Mouse (Mus musculus): ENCODE measurements around the gene Peli1. TPM values are rescaled to one million over a fixed set of nuclear protein-coding genes. Genes with fewer than 3 reads are reported as not detected.
"Not testable (repeated sequence)": the region's sequence is repeated elsewhere in the genome, so short reads cannot be mapped to it uniquely, and the experiment has no call there.

Peli1 gene
- polyA plus RNA-seq, 1 experiment from 2014 or later, result 44.8 TPM

DNA sequence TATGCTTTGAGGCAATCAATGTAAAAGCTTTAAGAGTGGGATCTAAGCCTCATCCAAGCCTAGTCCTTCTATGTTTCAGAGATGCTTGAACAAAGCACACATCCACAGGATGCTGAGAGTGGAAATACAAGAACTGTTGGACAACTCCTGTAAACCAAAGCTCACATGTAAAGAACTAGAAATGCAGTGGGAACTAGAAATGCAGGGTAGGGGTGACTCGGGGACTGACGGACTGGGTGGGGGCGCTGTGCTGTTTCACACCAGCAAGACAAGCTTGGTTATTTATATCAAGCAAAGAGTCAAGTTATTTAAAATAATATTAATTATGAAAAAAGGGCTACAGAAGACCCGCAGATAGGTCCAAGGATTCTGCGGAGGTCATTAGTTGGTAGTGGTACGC, 82.8 kb downstream of the Peli1 start:
- Histone ChIP-seq H3K27ac (ENCODE audit: low read length) (peak overlapping the region; percentile 64; the same call in 1 of the 2 replicates), H3K9me3 (ENCODE audit: low read length) (no peaks in the 10 kb centered on the region), H3K36me3 (ENCODE audit: insufficient read depth, low read length) (no peaks in the 10 kb centered on the region), H3K4me3 (ENCODE audit: low read depth, low read length) (no peak overlapping the region), H3K9ac (replicated peaks; ENCODE audit: low read depth) (no peak overlapping the region), H3K27me3 (replicated peaks; ENCODE audit: insufficient read depth, low read length) (no peaks in the 10 kb centered on the region), H3K4me1 (ENCODE audit: insufficient read depth, low read depth, low read length) (peaks cover 7% of the 10 kb centered on the region; the same call in 1 of the 2 replicates), H3K4me2 (replicated peaks; ENCODE audit: low read depth, low read length) (no peak overlapping the region)
- no peak for ATAC-seq
- DNase-seq (ENCODE audit: low spot score), result no peak
- 66% methylated on average over 6 of the region's 6 CpGs for WGBS
- no peak for TF ChIP-seq EP300 (IDR thresholded peaks at IDR 0.05)
- TF ChIP-seq CTCF (IDR thresholded peaks at IDR 0.05), result no peak

DNA sequence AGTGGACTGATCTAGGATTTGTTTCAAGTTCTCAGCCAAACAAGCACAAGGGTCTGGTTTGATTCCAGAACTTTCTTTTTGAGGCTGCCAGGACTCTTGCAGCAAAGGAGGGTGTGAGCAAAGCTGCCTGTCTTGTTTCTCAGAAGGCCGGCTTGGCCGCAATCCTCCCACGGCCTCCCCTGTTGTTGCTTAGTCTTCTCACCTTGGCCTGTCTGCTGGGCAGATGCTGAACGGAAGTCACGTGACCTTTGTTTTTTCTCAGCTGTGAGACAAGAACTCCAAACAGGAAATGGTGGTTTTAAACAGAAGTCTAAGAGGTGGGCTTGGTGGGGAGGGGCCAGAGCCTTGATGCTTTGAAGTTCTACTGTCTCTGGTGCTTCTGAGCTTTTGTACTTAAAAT, 83.3 kb downstream of the Peli1 start:
- Histone ChIP-seq H3K27me3 (replicated peaks; ENCODE audit: insufficient read depth, low read length) (no peaks in the 10 kb centered on the region), H3K36me3 (ENCODE audit: insufficient read depth, low read length) (no peaks in the 10 kb centered on the region), H3K4me2 (replicated peaks; ENCODE audit: low read depth, low read length) (no peak overlapping the region), H3K9me3 (ENCODE audit: low read length) (no peaks in the 10 kb centered on the region), H3K4me3 (ENCODE audit: low read depth, low read length) (no peak overlapping the region), H3K27ac (ENCODE audit: low read length) (peak overlapping the region; percentile 64; the same call in 1 of the 2 replicates), H3K9ac (replicated peaks; ENCODE audit: low read depth) (no peak overlapping the region), H3K4me1 (ENCODE audit: insufficient read depth, low read depth, low read length) (peaks cover 7% of the 10 kb centered on the region; the same call in 1 of the 2 replicates)
- ATAC-seq (peak; percentile 90), DNase-seq (ENCODE audit: low spot score) (peak; percentile 88)
- TF ChIP-seq CTCF (IDR thresholded peaks at IDR 0.05), result no peak
- TF ChIP-seq EP300 (IDR thresholded peaks at IDR 0.05), result peak; percentile 84
- WGBS, result 14% methylated on average over 5 of the region's 5 CpGs

DNA sequence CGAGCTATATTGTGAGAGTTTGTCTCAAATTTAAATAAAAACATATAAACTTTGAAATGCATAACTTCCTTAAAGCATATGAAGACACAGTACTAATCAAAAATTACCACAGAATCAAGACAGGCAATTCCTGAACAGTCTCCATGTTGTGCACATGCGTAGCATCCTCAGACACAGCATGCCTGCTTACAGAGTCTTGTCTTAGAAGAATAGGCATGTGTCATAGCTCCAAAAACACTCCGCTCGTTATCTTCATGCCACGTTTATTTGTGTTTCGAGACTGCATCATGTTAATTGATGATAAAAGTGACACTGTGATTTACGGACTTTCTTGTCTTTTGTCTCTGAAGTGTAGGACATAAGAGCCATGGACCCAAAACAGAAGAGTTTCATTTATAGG, 84.0 kb downstream of the Peli1 start:
- H3K9ac ChIP-seq (replicated peaks; ENCODE audit: low read depth), result no peak overlapping the region
- 0 out of 2 replicates have a peak, but pooled peaks have one; percentile 32 for ATAC-seq
- no peak overlapping the region for H3K27ac ChIP-seq (ENCODE audit: low read length)
- H3K4me2 ChIP-seq (replicated peaks; ENCODE audit: low read depth, low read length), result no peak overlapping the region
- TF ChIP-seq CTCF (IDR thresholded peaks at IDR 0.05), result no peak
- H3K9me3 ChIP-seq (ENCODE audit: low read length), result no peaks in the 10 kb centered on the region
- DNase-seq (ENCODE audit: low spot score), result no peak
- 58% methylated on average over 7 of the region's 7 CpGs for whole genome bisulfite sequencing
- H3K4me1 ChIP-seq (ENCODE audit: insufficient read depth, low read depth, low read length), result peaks cover 7% of the 10 kb centered on the region; the same call in 1 of the 2 replicates
- no peaks in the 10 kb centered on the region for H3K36me3 ChIP-seq (ENCODE audit: insufficient read depth, low read length)
- H3K4me3 ChIP-seq (ENCODE audit: low read depth, low read length), result no peak overlapping the region
- H3K27me3 ChIP-seq (replicated peaks; ENCODE audit: insufficient read depth, low read length), result no peaks in the 10 kb centered on the region

DNA sequence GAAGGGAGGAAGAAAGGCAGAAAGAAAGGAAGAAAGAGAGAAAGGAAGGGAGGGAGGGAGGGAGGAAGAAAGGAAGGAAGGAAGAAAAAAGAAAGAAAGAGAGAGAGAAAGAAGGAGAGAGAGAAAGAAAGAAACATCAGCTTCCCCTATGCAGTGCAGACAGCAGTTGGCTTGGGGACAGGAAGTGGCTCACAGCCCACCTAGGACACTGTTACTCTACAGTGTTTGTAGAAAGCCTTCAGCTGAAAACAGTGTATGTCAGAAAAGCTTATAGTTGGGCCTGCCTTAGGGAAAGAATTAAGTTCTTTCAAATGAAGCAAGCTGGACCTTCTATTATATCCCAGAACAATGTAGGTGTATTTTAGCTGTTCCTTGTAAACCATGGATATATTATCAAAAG, 85.4 kb downstream of the Peli1 start:
- Histone ChIP-seq H3K27me3 (replicated peaks; ENCODE audit: insufficient read depth, low read length) (no peaks in the 10 kb centered on the region), H3K27ac (ENCODE audit: low read length) (no peak overlapping the region), H3K4me1 (ENCODE audit: insufficient read depth, low read depth, low read length) (peaks cover 7% of the 10 kb centered on the region; the same call in 1 of the 2 replicates), H3K9ac (replicated peaks; ENCODE audit: low read depth) (no peak overlapping the region), H3K4me3 (ENCODE audit: low read depth, low read length) (no peak overlapping the region), H3K36me3 (ENCODE audit: insufficient read depth, low read length) (no peaks in the 10 kb centered on the region), H3K9me3 (ENCODE audit: low read length) (no peaks in the 10 kb centered on the region), H3K4me2 (replicated peaks; ENCODE audit: low read depth, low read length) (no peak overlapping the region)
- no peak for TF ChIP-seq EP300 (IDR thresholded peaks at IDR 0.05)
- TF ChIP-seq CTCF (IDR thresholded peaks at IDR 0.05), result no peak
- ATAC-seq (no peak), DNase-seq (ENCODE audit: low spot score) (no peak)

DNA sequence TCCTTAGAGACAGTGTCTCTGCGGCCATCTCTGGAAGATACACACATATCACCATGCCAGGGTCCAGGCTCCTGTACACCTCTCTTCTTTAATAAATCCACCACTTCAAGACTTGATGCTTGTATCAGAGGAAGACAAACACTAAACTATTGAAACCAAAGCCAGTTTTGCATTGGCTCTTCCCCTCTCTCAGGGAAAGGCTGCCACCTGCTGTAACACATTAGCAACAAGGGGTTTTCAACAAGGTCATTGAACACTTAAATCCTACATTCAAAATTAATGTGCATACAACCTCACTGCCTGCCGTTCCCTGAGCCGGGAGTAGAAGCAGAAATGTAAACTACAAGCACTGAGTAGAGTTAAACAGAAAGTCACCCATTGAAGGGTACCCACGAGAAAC, 87.3 kb downstream of the Peli1 start:
- H3K9me3 ChIP-seq (ENCODE audit: low read length), result no peaks in the 10 kb centered on the region
- no peak overlapping the region for H3K9ac ChIP-seq (replicated peaks; ENCODE audit: low read depth)
- TF ChIP-seq EP300 (IDR thresholded peaks at IDR 0.05) (no peak), CTCF (IDR thresholded peaks at IDR 0.05) (peak; percentile 88)
- H3K27me3 ChIP-seq (replicated peaks; ENCODE audit: insufficient read depth, low read length), result no peaks in the 10 kb centered on the region
- no peaks in the 10 kb centered on the region for H3K36me3 ChIP-seq (ENCODE audit: insufficient read depth, low read length)
- H3K4me1 ChIP-seq (ENCODE audit: insufficient read depth, low read depth, low read length), result peaks cover 7% of the 10 kb centered on the region; the same call in 1 of the 2 replicates
- DNase-seq (ENCODE audit: low spot score) (peak; percentile 80), ATAC-seq (no peak)
- H3K27ac ChIP-seq (ENCODE audit: low read length), result no peak overlapping the region
- 16% methylated on average over 4 of the region's 4 CpGs for WGBS
- no peak overlapping the region for H3K4me2 ChIP-seq (replicated peaks; ENCODE audit: low read depth, low read length)
- H3K4me3 ChIP-seq (ENCODE audit: low read depth, low read length), result no peak overlapping the region

DNA sequence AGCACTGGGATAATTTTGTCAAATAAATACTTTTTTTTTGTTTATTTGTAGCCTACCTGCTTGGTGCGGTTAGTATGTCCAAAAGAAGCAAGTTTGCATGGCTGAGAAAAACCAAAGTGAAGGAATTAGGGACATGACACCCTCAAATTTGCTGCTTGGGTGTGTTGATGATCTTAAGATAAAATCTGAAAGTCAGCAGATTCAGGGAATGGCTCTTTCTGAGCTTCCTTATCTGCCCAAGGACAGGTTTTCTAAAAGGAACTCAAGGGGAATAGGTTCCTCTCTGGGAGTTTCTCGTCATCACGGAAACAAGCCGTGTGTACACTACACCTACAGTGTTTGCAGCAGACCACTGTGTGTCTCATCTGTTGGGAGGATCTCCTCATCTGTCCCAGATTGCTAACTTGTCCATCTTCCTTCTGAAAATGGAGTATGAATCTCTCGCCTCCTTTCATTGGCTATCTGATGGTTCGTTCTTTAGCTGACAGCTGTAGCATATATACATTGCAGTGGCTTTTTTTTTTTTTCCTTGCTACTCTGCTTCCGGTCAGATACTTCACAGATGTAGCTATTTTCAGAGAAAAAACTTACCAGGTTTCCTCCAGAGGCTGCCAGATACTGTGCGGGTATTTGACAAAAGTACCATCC, 88.0 kb downstream of the Peli1 start:
- no peak for TF ChIP-seq CTCF (IDR thresholded peaks at IDR 0.05)
- no peak for TF ChIP-seq EP300 (IDR thresholded peaks at IDR 0.05)
- H3K4me3 ChIP-seq (ENCODE audit: low read depth, low read length), result no peak overlapping the region
- WGBS, result 69% methylated on average over 8 of the region's 8 CpGs
- H3K9ac ChIP-seq (replicated peaks; ENCODE audit: low read depth), result no peak overlapping the region
- DNase-seq (ENCODE audit: low spot score) (no peak), ATAC-seq (no peak)
- H3K9me3 ChIP-seq (ENCODE audit: low read length), result no peaks in the 10 kb centered on the region
- H3K27me3 ChIP-seq (replicated peaks; ENCODE audit: insufficient read depth, low read length), result no peaks in the 10 kb centered on the region
- H3K27ac ChIP-seq (ENCODE audit: low read length), result no peak overlapping the region
- H3K4me2 ChIP-seq (replicated peaks; ENCODE audit: low read depth, low read length), result no peak overlapping the region
- peaks cover 5% of the 10 kb centered on the region; the same call in 1 of the 2 replicates for H3K4me1 ChIP-seq (ENCODE audit: insufficient read depth, low read depth, low read length)
- no peaks in the 10 kb centered on the region for H3K36me3 ChIP-seq (ENCODE audit: insufficient read depth, low read length)

DNA sequence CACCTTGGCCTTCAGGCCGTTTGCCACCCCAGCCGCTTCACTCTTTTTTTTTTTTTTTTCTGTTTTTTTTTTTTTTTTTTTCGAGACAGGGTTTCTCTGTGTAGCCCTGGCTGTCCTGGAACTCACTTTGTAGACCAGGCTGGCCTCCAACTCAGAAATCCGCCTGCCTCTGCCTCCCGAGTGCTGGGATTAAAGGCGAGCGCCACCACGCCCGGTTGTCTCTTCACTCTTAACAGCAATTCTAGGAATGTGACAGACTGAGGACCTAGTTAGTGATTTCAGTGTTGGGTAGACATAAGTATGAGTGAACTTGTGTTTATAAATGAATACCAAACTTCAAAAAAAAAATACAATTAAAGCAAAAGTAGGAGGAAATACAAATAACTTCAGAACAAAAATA, 88.8 kb downstream of the Peli1 start:
- H3K9ac ChIP-seq (replicated peaks; ENCODE audit: low read depth); H3K27me3 ChIP-seq (replicated peaks; ENCODE audit: insufficient read depth, low read length); H3K4me1 ChIP-seq (ENCODE audit: insufficient read depth, low read depth, low read length); H3K9me3 ChIP-seq (ENCODE audit: low read length); H3K27ac ChIP-seq (ENCODE audit: low read length); ATAC-seq; H3K36me3 ChIP-seq (ENCODE audit: insufficient read depth, low read length); H3K4me2 ChIP-seq (replicated peaks; ENCODE audit: low read depth, low read length); DNase-seq (ENCODE audit: low spot score); H3K4me3 ChIP-seq (ENCODE audit: low read depth, low read length): not testable (repeated sequence)
- WGBS, result 91% methylated on average over 7 of the region's 9 CpGs
